Mouse (Mus musculus) adrenal gland, postnatal 0 days (tissue): ENCODE measurements around the gene Olfr1056. TPM values are rescaled to one million over a fixed set of nuclear protein-coding genes. Genes with fewer than 3 reads are reported as not detected.

Experiments
- polyA plus RNA-seq: library from polyadenylated mRNA; unstranded; fragments of >200 nt; fragmentation: Nextera tagmentation; extraction: Ambion mirVana; gene quantifications from 2 replicates; pipeline ENCODE4 v1.2.1, GENCODE M21; 2015

Gene Olfr1056
- not detected in 2 replicates for polyA plus RNA-seq

GRCm38 (mm10) chr2:86362369-86362768, at the start of gene Olfr1056:
Gene Olfr1056, minus strand, starts transcription at chr2:86362469.

GRCm38 (mm10) chr2:86388461-86388860, 26.2 kb upstream of the Olfr1056 start, which contains the start of gene Olfr1058:
Gene Olfr1058, minus strand, starts transcription at chr2:86388561.

GRCm38 (mm10) chr2:86378293-86378692, 16.0 kb upstream of the Olfr1056 start, which contains the start of gene Olfr1057:
Gene Olfr1057, minus strand, starts transcription at chr2:86378393.

GRCm38 (mm10) chr2:86350184-86350583, 12.1 kb downstream of the Olfr1056 start, which contains the start of gene Olfr1055:
Gene Olfr1055, minus strand, starts transcription at chr2:86350284.

GRCm38 (mm10) chr2:86335333-86335732, 26.9 kb downstream of the Olfr1056 start, which contains the start of gene Olfr1054:
Gene Olfr1054, minus strand, starts transcription at chr2:86335433.

GRCm38 (mm10) chr2:86315184-86315583, 47.1 kb downstream of the Olfr1056 start, which contains the start of gene Olfr1053:
Gene Olfr1053, minus strand, starts transcription at chr2:86315284.

Other genes starting within 250 kb of the Olfr1056 start
- gene Olfr1039, start 226.5 kb downstream of the Olfr1056 start, polyA plus RNA-seq = not detected in 2 replicates
- gene Olfr1040, start 215.7 kb downstream of the Olfr1056 start, polyA plus RNA-seq = not detected in 2 replicates
- gene Olfr1042, start 200.6 kb downstream of the Olfr1056 start, polyA plus RNA-seq = 0.08 TPM in 1 of 2 replicates, not detected in the other
- not detected in 2 replicates for gene Olfr1043, start 194.9 kb downstream of the Olfr1056 start, polyA plus RNA-seq
- not detected in 2 replicates for gene Olfr1044, start 184.6 kb downstream of the Olfr1056 start, polyA plus RNA-seq
- gene Olfr52, start 176.8 kb downstream of the Olfr1056 start, polyA plus RNA-seq = not detected in 2 replicates
- not detected in 2 replicates for gene Olfr1045, start 159.5 kb downstream of the Olfr1056 start, polyA plus RNA-seq
- gene Olfr1046, start 143.2 kb downstream of the Olfr1056 start, polyA plus RNA-seq = not detected in 2 replicates
- not detected in 2 replicates for gene Olfr1047, start 131.1 kb downstream of the Olfr1056 start, polyA plus RNA-seq
- not detected in 2 replicates for gene Olfr1048, start 122.2 kb downstream of the Olfr1056 start, polyA plus RNA-seq
- not detected in 2 replicates for gene Olfr1049, start 104.1 kb downstream of the Olfr1056 start, polyA plus RNA-seq
- gene Olfr1051, start 83.4 kb downstream of the Olfr1056 start, polyA plus RNA-seq = not detected in 2 replicates
- not detected in 2 replicates for gene Olfr1052, start 70.0 kb downstream of the Olfr1056 start, polyA plus RNA-seq
- not detected in 2 replicates for gene Olfr1053, start 47.2 kb downstream of the Olfr1056 start, polyA plus RNA-seq
- gene Olfr1054, start 27.0 kb downstream of the Olfr1056 start, polyA plus RNA-seq = not detected in 2 replicates
- not detected in 2 replicates for gene Olfr1055, start 12.2 kb downstream of the Olfr1056 start, polyA plus RNA-seq
- not detected in 2 replicates for gene Olfr1057, start 15.9 kb upstream of the Olfr1056 start, polyA plus RNA-seq
- not detected in 2 replicates for gene Olfr1058, start 26.1 kb upstream of the Olfr1056 start, polyA plus RNA-seq
- not detected in 2 replicates for gene Olfr1061, start 51.6 kb upstream of the Olfr1056 start, polyA plus RNA-seq
- gene Olfr1062, start 64.3 kb upstream of the Olfr1056 start, polyA plus RNA-seq = not detected in 2 replicates
- not detected in 2 replicates for gene Olfr1065, start 88.1 kb upstream of the Olfr1056 start, polyA plus RNA-seq
- not detected in 2 replicates for gene Olfr1066, start 93.8 kb upstream of the Olfr1056 start, polyA plus RNA-seq
- not detected in 2 replicates for gene Olfr228, start 124.9 kb upstream of the Olfr1056 start, polyA plus RNA-seq
- gene Olfr1076, start 146.0 kb upstream of the Olfr1056 start, polyA plus RNA-seq = not detected in 2 replicates
- not detected in 2 replicates for gene Olfr1079, start 180.0 kb upstream of the Olfr1056 start, polyA plus RNA-seq
- gene Olfr1080, start 195.8 kb upstream of the Olfr1056 start, polyA plus RNA-seq = not detected in 2 replicates
- not detected in 2 replicates for gene Olfr1082, start 236.5 kb upstream of the Olfr1056 start, polyA plus RNA-seq